Mouse (Mus musculus): ENCODE data around the gene Adra1d. TPM values are rescaled to one million over a fixed set of nuclear protein-coding genes. Genes with fewer than 3 reads are reported as not detected.

Gene Adra1d
- 0.23 and 0.51 TPM in 2 replicates for polyA plus RNA-seq (2016; fragmentation: Nextera tagmentation; extraction: Ambion mirVana)

- 0 out of 2 replicates have a peak, but pooled peaks have one; percentile 9 for ATAC-seq (ENCODE audit: insufficient number of reproducible peaks, insufficient read depth, low FRiP score, low TSS enrichment)
- Histone ChIP-seq H3K4me1 (peaks cover 7% of the 10 kb centered on the region; the same call in 1 of the 2 replicates), H3K27ac (no peak within 1 kb of the TSS), H3K36me3 (no peaks in the 10 kb centered on the region), H3K27me3 (peaks cover 84% of the 10 kb centered on the region), H3K4me3 (peak within 1 kb of the TSS; percentile 48), H3K9me3 (no peaks in the 10 kb centered on the region), H3K9ac (peak within 1 kb of the TSS; percentile 49), H3K4me2 (replicated peaks) (peak within 1 kb of the TSS; percentile 70)
- under 1% methylated on average over 69 of the region's 82 CpGs for WGBS
These were observed at the start of gene Adra1d for GRCm38 (mm10) chr2:131561891-131562585. Gene Adra1d (minus strand): TSS chr2:131562283.

GRCm38 (mm10) chr2:131601881-131602280 is 39.8 kb upstream of the Adra1d start:
- Histone ChIP-seq H3K9ac (no peak overlapping the region), H3K9me3 (no peaks in the 10 kb centered on the region), H3K27ac (no peak overlapping the region), H3K36me3 (no peaks in the 10 kb centered on the region), H3K4me2 (replicated peaks) (no peak overlapping the region), H3K27me3 (no peaks in the 10 kb centered on the region), H3K4me3 (no peak overlapping the region), H3K4me1 (no peaks in the 10 kb centered on the region)
- 55% methylated on average over 2 of the region's 2 CpGs for WGBS
- ATAC-seq (ENCODE audit: insufficient number of reproducible peaks, insufficient read depth, low FRiP score, low TSS enrichment) = no peak

- H3K9ac ChIP-seq = no peak overlapping the region
- 82% methylated on average over 6 of the region's 6 CpGs for WGBS
- no peak overlapping the region for H3K4me3 ChIP-seq
- no peak overlapping the region for H3K4me2 ChIP-seq (replicated peaks)
- no peaks in the 10 kb centered on the region for H3K36me3 ChIP-seq
- H3K9me3 ChIP-seq = no peaks in the 10 kb centered on the region
- H3K27me3 ChIP-seq = no peaks in the 10 kb centered on the region
- H3K4me1 ChIP-seq = no peaks in the 10 kb centered on the region
- no peak overlapping the region for H3K27ac ChIP-seq
- no peak for ATAC-seq (ENCODE audit: insufficient number of reproducible peaks, insufficient read depth, low FRiP score, low TSS enrichment)
These were observed 32.8 kb upstream of the Adra1d start for GRCm38 (mm10) chr2:131594871-131595270.

GRCm38 (mm10) chr2:131587521-131587920 is 25.4 kb upstream of the Adra1d start:
- Histone ChIP-seq H3K4me1 (no peaks in the 10 kb centered on the region), H3K9me3 (no peaks in the 10 kb centered on the region), H3K9ac (no peak overlapping the region), H3K27ac (no peak overlapping the region), H3K36me3 (no peaks in the 10 kb centered on the region), H3K4me2 (replicated peaks) (no peak overlapping the region), H3K4me3 (no peak overlapping the region), H3K27me3 (no peaks in the 10 kb centered on the region)
- WGBS = 87% methylated on average over 2 of the region's 2 CpGs
- no peak for ATAC-seq (ENCODE audit: insufficient number of reproducible peaks, insufficient read depth, low FRiP score, low TSS enrichment)

- H3K4me1 ChIP-seq = no peaks in the 10 kb centered on the region
- 73% methylated on average over 2 of the region's 2 CpGs for WGBS
- H3K27me3 ChIP-seq = no peaks in the 10 kb centered on the region
- no peaks in the 10 kb centered on the region for H3K9me3 ChIP-seq
- no peak overlapping the region for H3K27ac ChIP-seq
- no peak overlapping the region for H3K9ac ChIP-seq
- ATAC-seq (ENCODE audit: insufficient number of reproducible peaks, insufficient read depth, low FRiP score, low TSS enrichment) = no peak
- no peak overlapping the region for H3K4me3 ChIP-seq
- H3K4me2 ChIP-seq (replicated peaks) = no peak overlapping the region
- no peaks in the 10 kb centered on the region for H3K36me3 ChIP-seq
These were observed 19.4 kb upstream of the Adra1d start for GRCm38 (mm10) chr2:131581506-131581905.

GRCm38 (mm10) chr2:131562586-131563122 is 571 bp upstream of the Adra1d start:
- Histone ChIP-seq H3K27me3 (peaks cover 84% of the 10 kb centered on the region), H3K4me1 (peaks cover 7% of the 10 kb centered on the region; the same call in 1 of the 2 replicates), H3K27ac (no peak overlapping the region), H3K36me3 (no peaks in the 10 kb centered on the region), H3K4me2 (replicated peaks) (peak overlapping the region; percentile 70), H3K4me3 (peak overlapping the region; percentile 48), H3K9ac (peak overlapping the region; percentile 49), H3K9me3 (no peaks in the 10 kb centered on the region)
- peak; percentile 64; the same call in 1 of the 2 replicates for ATAC-seq (ENCODE audit: insufficient number of reproducible peaks, insufficient read depth, low FRiP score, low TSS enrichment)
- under 1% methylated on average over 24 of the region's 30 CpGs for WGBS

- ATAC-seq (ENCODE audit: insufficient number of reproducible peaks, insufficient read depth, low FRiP score, low TSS enrichment) = 0 out of 2 replicates have a peak, but pooled peaks have one; percentile 12
- no peak overlapping the region for H3K27ac ChIP-seq
- 4% methylated on average over 33 of the region's 33 CpGs for WGBS
- H3K36me3 ChIP-seq = no peaks in the 10 kb centered on the region
- peaks cover 88% of the 10 kb centered on the region for H3K27me3 ChIP-seq
- H3K9ac ChIP-seq = no peak overlapping the region
- H3K4me2 ChIP-seq (replicated peaks) = peak overlapping the region; percentile 70
- H3K4me3 ChIP-seq = peak overlapping the region; percentile 48
- peaks cover 7% of the 10 kb centered on the region; the same call in 1 of the 2 replicates for H3K4me1 ChIP-seq
- H3K9me3 ChIP-seq = no peaks in the 10 kb centered on the region
These were observed 676 bp downstream of the Adra1d start for GRCm38 (mm10) chr2:131561344-131561870.

GRCm38 (mm10) chr2:131560205-131560919 is 1.7 kb downstream of the Adra1d start:
- no peak overlapping the region for H3K4me2 ChIP-seq (replicated peaks)
- H3K27me3 ChIP-seq = peaks cover 84% of the 10 kb centered on the region
- no peak for ATAC-seq (ENCODE audit: insufficient number of reproducible peaks, insufficient read depth, low FRiP score, low TSS enrichment)

GRCm38 (mm10) chr2:131557896-131558295 is 4.2 kb downstream of the Adra1d start:
- H3K4me1 ChIP-seq = peaks cover 7% of the 10 kb centered on the region; the same call in 1 of the 2 replicates
- no peaks in the 10 kb centered on the region for H3K36me3 ChIP-seq
- ATAC-seq (ENCODE audit: insufficient number of reproducible peaks, insufficient read depth, low FRiP score, low TSS enrichment) = no peak
- no peak overlapping the region for H3K27ac ChIP-seq
- H3K9me3 ChIP-seq = no peaks in the 10 kb centered on the region
- no peak overlapping the region for H3K4me2 ChIP-seq (replicated peaks)
- H3K27me3 ChIP-seq = peaks cover 68% of the 10 kb centered on the region
- H3K4me3 ChIP-seq = no peak overlapping the region
- no peak overlapping the region for H3K9ac ChIP-seq
- 78% methylated on average over 2 of the region's 2 CpGs for WGBS

More at GRCm38 (mm10) chr2:131560205-131560919, 1.7 kb downstream of the Adra1d start:
- no peak overlapping the region for H3K4me3 ChIP-seq
- no peak overlapping the region for H3K27ac ChIP-seq
- no peaks in the 10 kb centered on the region for H3K9me3 ChIP-seq
- no peaks in the 10 kb centered on the region for H3K36me3 ChIP-seq
- 29% methylated on average over 2 of the region's 2 CpGs for WGBS
- peaks cover 7% of the 10 kb centered on the region; the same call in 1 of the 2 replicates for H3K4me1 ChIP-seq
- H3K9ac ChIP-seq = no peak overlapping the region

- no peak overlapping the region for H3K4me2 ChIP-seq (replicated peaks)
- peaks cover 53% of the 10 kb centered on the region for H3K27me3 ChIP-seq
- H3K27ac ChIP-seq = no peak overlapping the region
- no peak for ATAC-seq (ENCODE audit: insufficient number of reproducible peaks, insufficient read depth, low FRiP score, low TSS enrichment)
- no peak overlapping the region for H3K4me3 ChIP-seq
- no peaks in the 10 kb centered on the region for H3K4me1 ChIP-seq
- 31% methylated on average over 9 of the region's 9 CpGs for WGBS
- H3K9ac ChIP-seq = no peak overlapping the region
- H3K9me3 ChIP-seq = no peaks in the 10 kb centered on the region
- no peaks in the 10 kb centered on the region for H3K36me3 ChIP-seq
These were observed 9.2 kb downstream of the Adra1d start for GRCm38 (mm10) chr2:131552736-131553400.

All from embryonic facial prominence, embryonic 12.5 days (tissue).